Mouse (Mus musculus) neural tube, embryonic 12.5 days (tissue): ENCODE measurements around the gene Jhy. TPM values are rescaled to one million over a fixed set of nuclear protein-coding genes. Genes with fewer than 3 reads are reported as not detected.

Source experiments
- ATAC-seq: fragments of 200-750 bp; cut with Nextera tagmentation; 2 replicates; pipeline ENCODE4 v1.8.0; 2017; ENCODE audit warnings: low read depth, mild to moderate bottlenecking, moderate TSS enrichment, moderate library complexity; ENCODE audit not compliant: low FRiP score
- H3K27ac ChIP-seq: fragments of 300-500 bp; sonication (generic); 2 replicates; pipeline ENCODE4 v1.5.1; 2016
- H3K27me3 ChIP-seq: fragments of 300-500 bp; sonication (generic); replicated peaks from 2 replicates; pipeline ENCODE4 v1.6.1; 2016; ENCODE audit warnings: mild to moderate bottlenecking
- H3K36me3 ChIP-seq: fragments of 300-500 bp; sonication (generic); 2 replicates; pipeline ENCODE4 v1.6.1; 2016; ENCODE audit warnings: mild to moderate bottlenecking
- H3K4me1 ChIP-seq: fragments of 300-500 bp; sonication (generic); 2 replicates; pipeline ENCODE4 v1.6.1; 2016
- H3K4me2 ChIP-seq: fragments of 300-500 bp; sonication (generic); replicated peaks from 2 replicates; pipeline ENCODE4 v1.6.1; 2016; ENCODE audit warnings: mild to moderate bottlenecking
- H3K4me3 ChIP-seq: fragments of 300-500 bp; sonication (generic); 2 replicates; pipeline ENCODE4 v1.5.1; 2016
- H3K9ac ChIP-seq: fragments of 300-500 bp; sonication (generic); 2 replicates; pipeline ENCODE4 v1.6.1; 2016; ENCODE audit warnings: mild to moderate bottlenecking
- H3K9me3 ChIP-seq: fragments of 300-500 bp; sonication (generic); 2 replicates; pipeline ENCODE4 v1.6.1; 2016; ENCODE audit warnings: mild to moderate bottlenecking
- WGBS: fragments of 180-500 bp; shearing (Covaris S2); methylation state at CpG from one replicate; pipeline ENCODE4 v1.1.7; 2016; 5-methylcytosine and 5-hydroxymethylcytosine counted together
- polyA plus RNA-seq: library from polyadenylated mRNA; unstranded; fragments of >200 nt; fragmentation: Nextera tagmentation; extraction: Ambion mirVana; gene quantifications from 2 replicates; pipeline ENCODE4 v1.2.1, GENCODE M21; 2016

Gene Jhy
- polyA plus RNA-seq, 1 experiment from 2014 or later = 1.1 TPM

DNA sequence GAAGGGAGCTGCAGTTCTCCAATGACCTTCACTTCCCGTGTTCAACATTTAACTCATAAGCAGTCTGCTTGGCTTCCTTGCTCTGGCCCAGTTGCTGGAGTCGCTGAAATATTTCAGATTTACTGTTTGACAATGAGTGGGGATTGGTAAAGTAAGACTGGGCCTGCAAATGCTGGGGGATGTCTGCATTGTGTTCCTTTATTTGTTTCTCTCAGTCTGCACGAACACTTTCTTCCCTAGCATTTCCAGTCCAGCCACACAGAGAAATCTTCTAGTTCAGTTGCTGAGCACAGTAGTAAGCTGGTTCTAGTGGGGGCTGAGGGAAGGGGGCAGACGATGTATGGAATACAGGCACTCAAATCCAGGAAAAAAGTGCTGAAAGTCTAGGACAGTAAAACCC lies 89.0 kb downstream of the Jhy start:
- Histone ChIP-seq H3K4me3 (no peak overlapping the region), H3K27me3 (peaks cover 98% of the 10 kb centered on the region), H3K9me3 (no peaks in the 10 kb centered on the region), H3K27ac (no peak overlapping the region), H3K4me1 (peaks cover 21% of the 10 kb centered on the region; the same call in 1 of the 2 replicates), H3K4me2 (no peak overlapping the region), H3K36me3 (no peaks in the 10 kb centered on the region), H3K9ac (no peak overlapping the region)
- ATAC-seq = no peak
- WGBS = 6% methylated on average over 4 of the region's 4 CpGs

DNA sequence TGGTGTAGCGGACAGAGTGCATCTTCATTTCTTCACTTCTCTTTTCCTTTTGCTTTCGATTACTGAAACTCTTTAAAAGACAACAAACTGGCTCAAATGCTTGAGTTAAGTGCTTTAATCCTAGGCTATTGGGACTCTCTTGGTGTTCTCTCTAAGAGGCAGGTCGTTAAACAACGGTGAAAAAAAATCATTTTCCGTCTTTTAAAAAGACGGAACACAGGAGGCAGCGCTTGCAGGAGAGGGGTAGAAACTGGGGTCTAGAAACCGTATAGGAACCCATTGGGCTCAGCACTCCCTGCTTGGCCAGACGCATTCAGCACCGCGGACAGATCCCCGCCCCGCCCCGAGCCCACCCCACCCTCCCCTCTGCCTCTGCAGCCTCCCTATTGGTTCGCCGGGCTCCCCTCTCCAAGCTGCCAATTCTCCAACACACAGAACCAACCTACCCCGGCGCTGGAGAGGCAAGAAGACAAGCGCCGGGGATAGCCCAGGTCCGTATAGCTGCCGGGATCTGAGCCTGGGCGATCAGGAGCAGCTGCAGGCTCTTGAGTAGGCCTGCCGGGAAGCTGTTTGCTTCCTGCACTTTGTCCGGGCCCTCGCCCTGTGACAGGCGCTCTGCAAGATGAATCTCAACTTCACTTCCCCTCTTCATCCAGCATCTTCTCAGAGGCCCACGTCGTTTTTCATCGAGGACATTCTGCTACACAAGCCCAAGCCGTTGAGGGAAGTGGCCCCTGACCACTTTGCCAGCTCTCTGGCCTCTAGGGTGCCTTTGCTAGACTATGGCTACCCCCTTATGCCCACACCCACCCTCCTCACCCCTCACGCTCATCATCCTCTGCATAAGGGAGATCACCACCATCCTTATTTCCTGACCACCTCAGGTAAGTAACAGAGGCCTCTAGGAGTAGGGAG lies 90.1 kb downstream of the Jhy start, which contains the start of gene Bsx:
Gene Bsx, plus strand, starts transcription at position 572 of the 915 bp plus-strand sequence.
- Histone ChIP-seq H3K4me3 (no peak within 1 kb of the TSS), H3K27me3 (peaks cover 98% of the 10 kb centered on the region), H3K4me1 (peaks cover 21% of the 10 kb centered on the region; the same call in 1 of the 2 replicates), H3K4me2 (peak within 1 kb of the TSS; percentile 46), H3K27ac (no peak within 1 kb of the TSS), H3K9me3 (no peaks in the 10 kb centered on the region), H3K36me3 (no peaks in the 10 kb centered on the region), H3K9ac (no peak within 1 kb of the TSS)
- 2% methylated on average over 32 of the region's 32 CpGs for WGBS
- ATAC-seq = peak; percentile 80

DNA sequence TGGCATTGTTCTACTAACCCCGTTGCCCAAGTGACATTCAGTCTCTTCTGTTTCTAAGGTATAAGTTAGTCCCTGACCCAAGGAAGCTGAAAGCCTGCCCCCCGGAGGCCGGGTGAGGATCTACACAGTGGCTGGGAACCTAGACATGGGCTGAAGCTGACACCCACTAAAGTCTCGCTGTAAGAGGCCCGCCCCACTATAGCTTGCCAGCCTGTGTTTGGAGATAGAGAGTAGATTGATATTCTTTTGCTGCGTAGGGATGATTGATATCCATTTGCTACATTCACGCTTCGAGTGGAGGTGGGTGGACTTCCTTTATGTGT lies 91.8 kb downstream of the Jhy start:
- H3K4me2 ChIP-seq = peak overlapping the region; percentile 47

DNA sequence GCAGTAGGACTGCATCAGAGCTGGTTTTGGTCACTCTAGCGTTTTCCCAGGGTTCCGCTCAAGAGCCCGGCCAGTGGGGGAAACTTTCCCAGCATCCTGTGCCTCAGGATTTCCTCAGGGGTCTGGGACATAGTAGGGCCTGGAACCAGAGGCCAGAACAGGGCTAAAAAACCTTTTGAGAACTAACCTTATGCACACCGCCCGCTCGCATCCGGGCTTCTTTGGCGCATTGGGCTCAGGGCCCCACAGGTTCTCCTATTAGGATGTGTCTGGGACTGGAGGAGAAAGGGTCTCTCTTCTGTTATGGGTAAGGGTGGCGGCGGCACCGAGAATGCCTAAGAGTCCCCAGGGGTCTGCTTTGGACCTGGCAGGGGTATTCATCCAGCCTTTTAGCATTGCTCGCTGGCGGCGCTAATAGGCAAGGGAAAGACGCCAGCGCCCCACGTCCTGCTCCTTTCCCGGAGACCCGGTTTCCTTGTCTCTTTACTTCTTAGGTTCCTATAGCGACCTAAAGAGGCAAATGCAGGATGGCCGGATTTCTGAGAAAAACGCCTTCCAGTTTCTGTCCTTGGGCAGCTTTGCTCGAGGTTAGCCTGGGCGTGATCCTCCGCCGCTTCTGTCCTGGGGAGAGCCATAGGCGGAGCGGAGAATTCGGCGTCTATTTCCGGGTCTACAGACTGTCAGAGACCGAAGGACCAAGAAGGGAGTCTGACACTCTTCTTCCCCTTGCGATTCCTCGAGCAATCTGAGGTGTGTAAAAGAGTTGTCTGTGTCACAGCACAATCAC lies 92.4 kb downstream of the Jhy start:
- peak overlapping the region; percentile 47 for H3K4me2 ChIP-seq
- WGBS = 1% methylated on average over 34 of the region's 34 CpGs
- ATAC-seq = no peak
- no peak overlapping the region for H3K4me3 ChIP-seq
- H3K9ac ChIP-seq = no peak overlapping the region
- peaks cover 9% of the 10 kb centered on the region; the same call in 1 of the 2 replicates for H3K4me1 ChIP-seq
- peaks cover 80% of the 10 kb centered on the region for H3K27me3 ChIP-seq
- no peak overlapping the region for H3K27ac ChIP-seq
- H3K9me3 ChIP-seq = no peaks in the 10 kb centered on the region
- H3K36me3 ChIP-seq = no peaks in the 10 kb centered on the region

More for the DNA sequence above, 91.8 kb downstream of the Jhy start:
- peaks cover 86% of the 10 kb centered on the region for H3K27me3 ChIP-seq
- 5% methylated on average over 8 of the region's 8 CpGs for WGBS
- peaks cover 9% of the 10 kb centered on the region; the same call in 1 of the 2 replicates for H3K4me1 ChIP-seq
- H3K9me3 ChIP-seq = no peaks in the 10 kb centered on the region
- no peaks in the 10 kb centered on the region for H3K36me3 ChIP-seq
- H3K9ac ChIP-seq = no peak overlapping the region
- no peak for ATAC-seq
- no peak overlapping the region for H3K27ac ChIP-seq
- H3K4me3 ChIP-seq = no peak overlapping the region

DNA sequence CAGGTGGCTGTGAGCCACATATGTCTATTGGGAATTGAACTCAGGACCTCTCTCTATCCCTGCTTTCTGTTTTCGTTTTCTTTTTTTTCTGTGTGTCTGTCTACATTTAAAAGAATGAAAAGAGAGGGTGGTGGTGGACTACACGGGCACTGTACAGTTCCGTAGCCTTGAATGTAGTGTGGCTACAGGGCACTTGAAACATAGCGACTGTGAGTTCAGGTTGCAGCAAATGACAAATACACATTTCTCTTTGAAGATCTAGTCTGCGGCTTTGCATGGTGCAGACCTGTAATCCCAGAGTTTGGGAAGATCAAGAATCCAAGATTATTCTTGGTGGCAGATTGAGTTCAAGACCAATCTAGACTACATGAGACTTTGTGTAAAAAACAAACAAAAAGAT lies 93.6 kb downstream of the Jhy start:
- H3K4me2 ChIP-seq = no peak overlapping the region
- H3K27ac ChIP-seq = no peak overlapping the region
- no peaks in the 10 kb centered on the region for H3K9me3 ChIP-seq
- ATAC-seq = no peak
- 77% methylated on average over 5 of the region's 5 CpGs for WGBS
- H3K9ac ChIP-seq = no peak overlapping the region
- no peak overlapping the region for H3K4me3 ChIP-seq
- H3K27me3 ChIP-seq = peaks cover 68% of the 10 kb centered on the region
- no peaks in the 10 kb centered on the region for H3K36me3 ChIP-seq
- peaks cover 9% of the 10 kb centered on the region; the same call in 1 of the 2 replicates for H3K4me1 ChIP-seq

DNA sequence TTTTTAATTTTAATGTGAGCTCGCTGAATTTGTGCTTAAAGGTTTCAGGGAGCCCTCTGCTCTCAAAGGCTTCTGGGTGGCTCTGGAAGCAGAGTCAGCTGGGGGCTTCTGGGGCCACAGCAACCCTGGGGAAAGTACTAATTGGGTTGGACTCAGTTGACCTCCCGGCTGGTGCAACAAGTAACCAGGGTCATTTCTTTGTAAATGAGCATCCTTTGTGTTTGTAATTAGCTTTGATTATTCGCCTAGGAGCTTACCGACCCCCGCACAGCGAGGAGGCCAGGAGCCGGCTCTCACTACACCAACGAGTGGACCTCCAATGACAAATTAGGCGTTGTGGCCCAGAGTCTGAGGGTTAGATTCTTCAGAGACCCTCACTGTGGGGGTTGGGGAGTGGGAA lies 104.7 kb downstream of the Jhy start:
- 2% methylated on average over 9 of the region's 9 CpGs for WGBS
- Histone ChIP-seq H3K4me1 (peaks cover 7% of the 10 kb centered on the region; the same call in 1 of the 2 replicates), H3K4me2 (peak overlapping the region; percentile 55), H3K27ac (no peak overlapping the region), H3K36me3 (no peaks in the 10 kb centered on the region), H3K9me3 (no peaks in the 10 kb centered on the region), H3K9ac (no peak overlapping the region), H3K4me3 (no peak overlapping the region), H3K27me3 (peaks cover 39% of the 10 kb centered on the region)
- peak; percentile 50; the same call in 1 of the 2 replicates for ATAC-seq

DNA sequence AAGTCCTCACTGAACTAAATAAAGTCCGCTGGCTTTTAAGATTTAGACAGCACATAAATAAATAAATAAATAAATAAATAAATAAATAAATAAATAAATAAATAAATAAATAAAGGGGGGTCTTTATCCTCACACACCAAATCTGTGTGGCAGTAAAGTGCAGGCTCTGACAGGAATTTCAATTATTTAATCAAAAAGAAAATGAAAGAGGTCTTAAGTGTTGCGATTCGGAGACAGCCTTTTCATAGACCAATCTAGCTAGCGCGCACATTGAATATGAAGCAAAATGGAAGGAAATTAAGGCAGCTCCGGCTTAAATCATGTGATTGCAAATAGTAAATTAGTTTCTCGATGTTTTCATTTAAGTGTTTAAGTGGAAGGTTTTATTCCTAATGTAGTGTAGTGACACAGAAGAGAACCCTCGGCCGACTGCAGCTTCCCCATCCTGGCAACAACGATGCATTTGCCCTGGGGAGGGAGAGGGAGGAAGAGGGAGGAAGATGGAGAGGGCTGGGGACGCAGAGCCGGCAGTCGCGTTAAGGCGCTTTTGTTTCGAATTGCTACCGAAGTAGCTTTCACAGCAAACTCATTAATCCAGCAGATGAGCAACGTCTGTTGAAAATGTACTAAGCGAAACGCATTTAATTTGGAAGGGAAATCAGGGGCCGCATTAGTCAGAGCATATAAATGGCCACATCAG lies 105.3 kb downstream of the Jhy start:
- Histone ChIP-seq H3K27ac (no peak overlapping the region), H3K36me3 (no peaks in the 10 kb centered on the region), H3K9ac (no peak overlapping the region), H3K27me3 (peaks cover 35% of the 10 kb centered on the region), H3K9me3 (no peaks in the 10 kb centered on the region), H3K4me2 (peak overlapping the region; percentile 55), H3K4me3 (peak overlapping the region; percentile 18), H3K4me1 (peaks cover 7% of the 10 kb centered on the region; the same call in 1 of the 2 replicates)
- 8% methylated on average over 21 of the region's 21 CpGs for WGBS
- peak; percentile 80; the same call in 1 of the 2 replicates for ATAC-seq

DNA sequence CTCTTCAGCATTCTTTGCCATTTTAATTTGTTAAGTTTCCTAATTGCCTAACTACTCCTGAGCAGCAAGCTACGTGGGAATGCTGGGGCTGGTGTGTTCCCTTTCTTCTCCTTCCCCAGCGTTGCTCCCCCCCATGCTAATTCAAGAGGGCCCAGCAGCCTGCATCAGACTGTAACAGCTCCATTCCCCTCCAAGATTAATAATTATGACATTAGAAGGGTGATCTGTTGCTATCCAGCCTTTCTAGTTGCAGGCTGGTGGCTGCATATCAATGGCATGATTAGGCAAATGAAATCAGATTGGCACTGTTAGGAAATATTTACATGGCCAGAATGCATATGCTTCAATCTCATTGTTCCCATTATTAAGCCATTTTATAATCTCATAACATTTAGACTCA lies 112.4 kb downstream of the Jhy start:
- H3K9ac ChIP-seq = no peak overlapping the region
- no peak overlapping the region for H3K4me3 ChIP-seq
- H3K36me3 ChIP-seq = no peaks in the 10 kb centered on the region
- H3K4me2 ChIP-seq = no peak overlapping the region
- no peak for ATAC-seq
- H3K4me1 ChIP-seq = no peaks in the 10 kb centered on the region
- WGBS = 39% methylated on average over 2 of the region's 2 CpGs
- no peaks in the 10 kb centered on the region for H3K9me3 ChIP-seq
- H3K27ac ChIP-seq = no peak overlapping the region
- peaks cover 8% of the 10 kb centered on the region; the same call in 1 of the 2 replicates for H3K27me3 ChIP-seq

Other genes starting within 250 kb of the Jhy start
- 2,593 and 2,648 TPM in 2 replicates for gene Hspa8, start 163.1 kb downstream of the Jhy start, polyA plus RNA-seq
- not detected in 2 replicates for gene Bsx, start 90.0 kb downstream of the Jhy start, polyA plus RNA-seq
- 0.18 TPM in 1 of 2 replicates, not detected in the other for gene Crtam, start 40.5 kb upstream of the Jhy start, polyA plus RNA-seq
- gene Ubash3b, start 197.6 kb upstream of the Jhy start, polyA plus RNA-seq = 17.4 and 24.1 TPM in 2 replicates